Mouse (Mus musculus): Measurements from ENCODE around the gene Dlec1. TPM values are rescaled to one million over a fixed set of nuclear protein-coding genes. Genes with fewer than 3 reads are reported as not detected.

Gene Dlec1
- 0.47 and 0.57 TPM in 2 replicates for polyA plus RNA-seq (2015; fragmentation: Nextera tagmentation; extraction: Ambion mirVana)

GRCm38 (mm10) chr9:119101992-119102782 is at the start of gene Dlec1:
TSS of gene Dlec1 (plus strand) at chr9:119102478.
- Histone ChIP-seq H3K27ac (ENCODE audit: low read length) (no peak within 1 kb of the TSS), H3K4me2 (ENCODE audit: low read length) (peak within 1 kb of the TSS; percentile 89), H3K9me3 (ENCODE audit: control insufficient read depth, low read length) (no peaks in the 10 kb centered on the region), H3K4me1 (replicated peaks; ENCODE audit: control insufficient read depth, insufficient read depth, low read length) (peaks cover 8% of the 10 kb centered on the region), H3K9ac (replicated peaks; ENCODE audit: low read depth, low read length) (peak within 1 kb of the TSS; percentile 59), H3K36me3 (ENCODE audit: control insufficient read depth, insufficient read depth) (no peaks in the 10 kb centered on the region), H3K4me3 (replicated peaks; ENCODE audit: low read length) (peak within 1 kb of the TSS; percentile 58), H3K27me3 (replicated peaks; ENCODE audit: control insufficient read depth, insufficient read depth, low read length) (peaks cover 7% of the 10 kb centered on the region; the same call in 1 of the 2 replicates)
- ATAC-seq, result peak; percentile 95
- WGBS, result 2% methylated on average over 44 of the region's 44 CpGs

DNA sequence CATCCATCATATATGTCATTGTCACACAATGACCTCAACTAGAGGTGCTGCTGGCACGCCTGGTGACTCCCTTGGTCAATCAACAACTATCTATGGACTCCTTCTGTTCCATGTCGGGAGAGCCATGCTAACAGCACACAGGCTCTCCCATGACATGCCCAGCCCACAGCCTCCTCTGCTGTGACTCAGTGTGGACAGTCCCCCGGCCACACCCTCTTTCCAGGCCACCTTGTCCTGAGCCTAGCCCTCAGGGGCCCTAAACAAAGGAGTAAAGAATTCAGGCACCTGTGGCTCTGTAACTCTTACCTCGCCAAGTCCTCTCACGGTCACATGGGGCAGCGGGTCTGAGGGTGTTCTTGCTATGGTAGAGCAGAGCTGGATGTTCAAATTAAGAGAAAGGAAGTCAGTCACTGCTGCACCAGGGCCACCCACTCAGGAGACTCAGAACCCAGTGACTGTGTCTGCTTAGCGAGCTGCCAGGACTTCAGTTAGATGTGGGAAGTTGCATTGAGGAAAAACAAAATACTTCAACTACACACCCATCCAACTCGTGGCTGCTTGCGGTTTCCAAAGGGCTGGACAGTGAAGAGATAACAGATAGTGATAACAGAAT is 48.2 kb upstream of the Dlec1 start:
- 82% methylated on average over 9 of the region's 9 CpGs for WGBS
- Histone ChIP-seq H3K9ac (replicated peaks; ENCODE audit: low read depth, low read length) (no peak overlapping the region), H3K4me1 (replicated peaks; ENCODE audit: control insufficient read depth, insufficient read depth, low read length) (peaks cover 7% of the 10 kb centered on the region), H3K9me3 (ENCODE audit: control insufficient read depth, low read length) (no peaks in the 10 kb centered on the region), H3K27me3 (replicated peaks; ENCODE audit: control insufficient read depth, insufficient read depth, low read length) (no peaks in the 10 kb centered on the region), H3K27ac (ENCODE audit: low read length) (no peak overlapping the region), H3K36me3 (ENCODE audit: control insufficient read depth, insufficient read depth) (no peaks in the 10 kb centered on the region), H3K4me3 (replicated peaks; ENCODE audit: low read length) (no peak overlapping the region), H3K4me2 (ENCODE audit: low read length) (no peak overlapping the region)
- ATAC-seq, result no peak

DNA sequence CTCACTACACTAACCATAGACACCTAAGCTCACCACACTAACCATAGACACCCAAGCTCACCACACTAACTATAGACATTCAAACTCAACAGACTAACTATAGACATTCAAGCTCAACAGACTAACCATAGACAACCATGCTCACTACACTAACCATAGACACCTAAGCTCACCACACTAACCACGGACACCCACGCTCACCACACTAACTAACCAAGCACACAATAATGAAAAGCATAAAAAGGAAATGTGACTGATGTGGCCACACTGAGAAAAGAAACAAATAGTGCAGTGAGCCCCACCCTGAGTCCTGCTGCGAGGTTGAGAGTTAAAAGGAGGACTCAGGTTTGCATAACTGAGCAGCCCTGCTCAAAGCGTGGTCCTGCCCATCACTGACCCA is 46.9 kb upstream of the Dlec1 start:
- H3K27ac ChIP-seq (ENCODE audit: low read length), result no peak overlapping the region
- no peaks in the 10 kb centered on the region for H3K9me3 ChIP-seq (ENCODE audit: control insufficient read depth, low read length)
- H3K4me2 ChIP-seq (ENCODE audit: low read length), result no peak overlapping the region
- no peaks in the 10 kb centered on the region for H3K36me3 ChIP-seq (ENCODE audit: control insufficient read depth, insufficient read depth)
- peaks cover 7% of the 10 kb centered on the region for H3K4me1 ChIP-seq (replicated peaks; ENCODE audit: control insufficient read depth, insufficient read depth, low read length)
- 88% methylated on average over 4 of the region's 4 CpGs for WGBS
- no peak overlapping the region for H3K9ac ChIP-seq (replicated peaks; ENCODE audit: low read depth, low read length)
- no peak for ATAC-seq
- no peak overlapping the region for H3K4me3 ChIP-seq (replicated peaks; ENCODE audit: low read length)
- H3K27me3 ChIP-seq (replicated peaks; ENCODE audit: control insufficient read depth, insufficient read depth, low read length), result no peaks in the 10 kb centered on the region

DNA sequence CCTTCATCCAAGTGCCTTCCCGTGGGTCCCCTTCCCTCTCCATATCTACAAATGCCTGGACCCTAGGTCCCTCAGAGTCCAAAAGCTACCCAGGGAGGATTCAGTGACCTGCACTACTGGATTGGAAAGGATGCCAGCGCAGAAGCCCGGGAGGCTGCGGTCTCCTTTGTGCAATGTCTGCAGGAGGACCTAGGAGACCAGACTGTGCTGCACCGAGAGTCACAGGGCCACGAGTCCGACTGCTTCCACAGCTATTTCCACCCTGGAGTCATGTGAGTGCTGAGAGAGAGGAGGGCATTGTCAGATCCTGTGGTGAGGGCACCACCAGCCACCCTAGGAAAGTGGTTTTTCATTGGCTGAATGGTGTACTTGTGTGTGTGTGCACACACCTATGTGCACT is 44.0 kb upstream of the Dlec1 start:
- Histone ChIP-seq H3K9ac (replicated peaks; ENCODE audit: low read depth, low read length) (no peak overlapping the region), H3K27ac (ENCODE audit: low read length) (no peak overlapping the region), H3K27me3 (replicated peaks; ENCODE audit: control insufficient read depth, insufficient read depth, low read length) (no peaks in the 10 kb centered on the region), H3K4me1 (replicated peaks; ENCODE audit: control insufficient read depth, insufficient read depth, low read length) (no peaks in the 10 kb centered on the region), H3K9me3 (ENCODE audit: control insufficient read depth, low read length) (no peaks in the 10 kb centered on the region), H3K4me3 (replicated peaks; ENCODE audit: low read length) (no peak overlapping the region), H3K4me2 (ENCODE audit: low read length) (no peak overlapping the region), H3K36me3 (ENCODE audit: control insufficient read depth, insufficient read depth) (no peaks in the 10 kb centered on the region)
- 88% methylated on average over 7 of the region's 7 CpGs for WGBS
- no peak for ATAC-seq

DNA sequence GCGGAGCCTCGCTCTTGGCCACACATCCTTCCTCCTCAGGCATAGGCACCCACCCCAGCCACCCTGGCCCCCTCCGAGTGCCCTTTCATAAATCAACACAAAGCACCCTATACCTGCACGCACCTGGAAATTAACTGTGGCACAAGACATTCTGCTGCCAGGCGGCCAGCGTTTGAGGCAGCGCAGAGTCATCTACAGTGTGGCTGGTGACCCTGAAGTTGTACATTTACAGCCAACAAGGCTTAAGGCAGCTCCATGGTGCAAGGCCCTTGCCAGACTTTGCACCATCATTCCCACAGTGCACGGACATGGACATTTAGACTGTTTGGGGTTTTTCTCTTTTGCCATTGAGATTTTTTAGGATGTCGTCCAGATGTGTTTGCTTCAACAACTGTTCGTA is 41.6 kb upstream of the Dlec1 start:
- Histone ChIP-seq H3K27ac (ENCODE audit: low read length) (no peak overlapping the region), H3K36me3 (ENCODE audit: control insufficient read depth, insufficient read depth) (no peaks in the 10 kb centered on the region), H3K9ac (replicated peaks; ENCODE audit: low read depth, low read length) (no peak overlapping the region), H3K4me3 (replicated peaks; ENCODE audit: low read length) (no peak overlapping the region), H3K4me2 (ENCODE audit: low read length) (no peak overlapping the region), H3K27me3 (replicated peaks; ENCODE audit: control insufficient read depth, insufficient read depth, low read length) (no peaks in the 10 kb centered on the region), H3K4me1 (replicated peaks; ENCODE audit: control insufficient read depth, insufficient read depth, low read length) (no peaks in the 10 kb centered on the region), H3K9me3 (ENCODE audit: control insufficient read depth, low read length) (no peaks in the 10 kb centered on the region)
- whole genome bisulfite sequencing, result 91% methylated on average over 10 of the region's 10 CpGs
- no peak for ATAC-seq

- Histone ChIP-seq H3K4me3 (replicated peaks; ENCODE audit: low read length) (no peak overlapping the region), H3K4me1 (replicated peaks; ENCODE audit: control insufficient read depth, insufficient read depth, low read length) (no peaks in the 10 kb centered on the region), H3K36me3 (ENCODE audit: control insufficient read depth, insufficient read depth) (no peaks in the 10 kb centered on the region), H3K27ac (ENCODE audit: low read length) (no peak overlapping the region), H3K9ac (replicated peaks; ENCODE audit: low read depth, low read length) (no peak overlapping the region), H3K4me2 (ENCODE audit: low read length) (no peak overlapping the region), H3K27me3 (replicated peaks; ENCODE audit: control insufficient read depth, insufficient read depth, low read length) (no peaks in the 10 kb centered on the region), H3K9me3 (ENCODE audit: control insufficient read depth, low read length) (no peaks in the 10 kb centered on the region)
- 26% methylated on average over 19 of the region's 19 CpGs for WGBS
- no peak for ATAC-seq
These were observed 39.1 kb upstream of the Dlec1 start for GRCm38 (mm10) chr9:119063036-119063644.

- no peaks in the 10 kb centered on the region for H3K4me1 ChIP-seq (replicated peaks; ENCODE audit: control insufficient read depth, insufficient read depth, low read length)
- no peak overlapping the region for H3K4me3 ChIP-seq (replicated peaks; ENCODE audit: low read length)
- no peak overlapping the region for H3K4me2 ChIP-seq (ENCODE audit: low read length)
- WGBS, result 67% methylated on average over 4 of the region's 4 CpGs
- ATAC-seq, result no peak
- no peaks in the 10 kb centered on the region for H3K27me3 ChIP-seq (replicated peaks; ENCODE audit: control insufficient read depth, insufficient read depth, low read length)
- no peaks in the 10 kb centered on the region for H3K9me3 ChIP-seq (ENCODE audit: control insufficient read depth, low read length)
- no peaks in the 10 kb centered on the region for H3K36me3 ChIP-seq (ENCODE audit: control insufficient read depth, insufficient read depth)
- H3K27ac ChIP-seq (ENCODE audit: low read length), result no peak overlapping the region
- no peak overlapping the region for H3K9ac ChIP-seq (replicated peaks; ENCODE audit: low read depth, low read length)
These were observed 38.0 kb upstream of the Dlec1 start for GRCm38 (mm10) chr9:119064296-119064695.

DNA sequence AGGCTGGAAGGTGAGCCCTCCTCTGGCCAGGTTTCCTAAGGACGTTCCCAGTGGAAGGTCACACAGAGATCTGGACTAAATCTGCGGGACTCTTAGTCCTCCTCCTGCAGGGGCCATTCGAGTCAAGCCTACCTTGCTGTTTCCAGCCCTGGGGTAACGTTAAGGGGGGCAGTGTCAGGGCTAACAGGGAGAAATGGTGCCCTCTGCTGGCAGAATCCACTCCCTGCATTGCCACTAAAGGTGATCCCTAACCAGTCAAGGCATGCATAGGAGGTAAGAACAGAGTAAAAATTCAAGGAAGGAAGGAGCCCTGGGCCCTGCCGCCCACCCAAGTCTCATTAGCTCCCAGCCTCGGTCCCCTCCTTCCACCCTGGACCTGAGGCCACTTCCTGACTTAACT is 34.7 kb upstream of the Dlec1 start:
- under 1% methylated on average over 6 of the region's 6 CpGs for WGBS
- Histone ChIP-seq H3K27me3 (replicated peaks; ENCODE audit: control insufficient read depth, insufficient read depth, low read length) (no peaks in the 10 kb centered on the region), H3K4me2 (ENCODE audit: low read length) (no peak overlapping the region), H3K4me3 (replicated peaks; ENCODE audit: low read length) (no peak overlapping the region), H3K9ac (replicated peaks; ENCODE audit: low read depth, low read length) (no peak overlapping the region), H3K9me3 (ENCODE audit: control insufficient read depth, low read length) (no peaks in the 10 kb centered on the region), H3K36me3 (ENCODE audit: control insufficient read depth, insufficient read depth) (no peaks in the 10 kb centered on the region), H3K27ac (ENCODE audit: low read length) (no peak overlapping the region), H3K4me1 (replicated peaks; ENCODE audit: control insufficient read depth, insufficient read depth, low read length) (no peaks in the 10 kb centered on the region)
- ATAC-seq, result peak; percentile 64

DNA sequence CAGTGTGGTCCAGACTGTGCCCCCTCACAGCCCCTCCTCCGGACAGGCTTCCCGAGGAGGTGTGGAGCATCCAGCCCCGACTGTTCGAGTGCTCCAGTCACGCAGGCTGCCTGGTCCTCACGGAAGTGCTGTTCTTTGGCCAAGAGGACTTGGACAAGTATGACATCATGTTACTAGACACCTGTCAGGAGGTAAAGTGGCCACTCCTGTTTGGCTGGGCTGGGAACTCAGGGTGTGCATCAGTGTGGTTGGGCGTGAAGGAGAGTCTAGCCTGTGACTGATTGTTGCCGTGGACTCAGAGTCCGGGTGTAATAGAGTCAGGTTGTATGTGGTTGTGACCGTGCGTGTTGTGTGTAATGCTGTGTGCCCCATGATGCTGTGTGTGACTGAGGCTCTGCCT is 34.0 kb upstream of the Dlec1 start:
- Histone ChIP-seq H3K36me3 (ENCODE audit: control insufficient read depth, insufficient read depth) (no peaks in the 10 kb centered on the region), H3K4me3 (replicated peaks; ENCODE audit: low read length) (no peak overlapping the region), H3K27me3 (replicated peaks; ENCODE audit: control insufficient read depth, insufficient read depth, low read length) (no peaks in the 10 kb centered on the region), H3K4me1 (replicated peaks; ENCODE audit: control insufficient read depth, insufficient read depth, low read length) (no peaks in the 10 kb centered on the region), H3K9me3 (ENCODE audit: control insufficient read depth, low read length) (no peaks in the 10 kb centered on the region), H3K9ac (replicated peaks; ENCODE audit: low read depth, low read length) (no peak overlapping the region), H3K4me2 (ENCODE audit: low read length) (no peak overlapping the region), H3K27ac (ENCODE audit: low read length) (no peak overlapping the region)
- 88% methylated on average over 11 of the region's 11 CpGs for WGBS
- ATAC-seq, result no peak
